Mouse (Mus musculus): ENCODE data around the gene Gm10197. TPM values are rescaled to one million over a fixed set of nuclear protein-coding genes. Genes with fewer than 3 reads are reported as not detected.
"Not testable (repeated sequence)": the region's sequence is repeated elsewhere in the genome, so short reads cannot be mapped to it uniquely, and the experiment has no call there.

Gene Gm10197
- polyA plus RNA-seq, 1 experiment from 2014 or later, result not detected

DNA sequence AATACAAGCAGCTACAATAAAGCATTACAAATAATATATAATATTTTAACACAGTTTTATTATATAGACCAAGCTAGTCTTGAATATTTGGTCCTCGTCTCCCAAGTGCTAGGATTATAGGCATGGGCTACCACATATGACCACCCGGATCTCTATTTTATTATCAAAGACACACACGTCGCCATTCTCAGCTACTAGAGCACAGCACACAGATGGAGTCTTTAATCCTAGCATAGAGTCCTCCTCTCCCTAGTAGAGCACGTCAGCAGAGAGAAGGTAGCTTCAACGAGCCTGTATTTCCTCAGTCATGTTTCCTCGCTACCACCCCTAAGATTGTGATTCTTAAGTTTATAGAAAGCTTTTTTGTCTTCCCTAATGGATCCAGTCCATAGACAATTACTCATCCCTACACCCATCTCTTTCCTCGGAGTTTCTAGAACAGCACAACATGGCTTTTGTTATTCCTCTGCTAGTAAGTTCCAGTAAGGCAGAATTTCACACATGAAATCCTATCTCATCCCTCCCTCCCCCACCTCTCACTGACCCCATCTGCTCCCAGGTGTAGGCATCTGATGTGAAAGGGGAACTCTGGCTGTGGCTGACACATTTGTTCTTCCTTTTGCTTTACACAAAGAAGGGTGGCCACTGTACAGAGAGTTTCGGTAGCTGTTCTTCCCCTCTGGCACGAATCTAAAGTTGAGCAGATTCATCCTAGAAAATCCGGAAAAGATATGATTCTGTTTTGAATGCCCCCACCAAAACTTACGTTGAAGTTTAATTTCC, 26.1 kb upstream of the Gm10197 start:
- no peak for DNase-seq (ENCODE audit: low spot score)
- Histone ChIP-seq H3K4me3 (ENCODE audit: low read depth, low read length) (no peak overlapping the region), H3K36me3 (ENCODE audit: control insufficient read depth, insufficient read depth, low read length) (no peaks in the 10 kb centered on the region), H3K4me1 (ENCODE audit: control insufficient read depth, insufficient read depth, low read length) (no peaks in the 10 kb centered on the region), H3K9ac (ENCODE audit: low read depth, low read length) (no peak overlapping the region), H3K9me3 (ENCODE audit: control insufficient read depth, low read length) (no peaks in the 10 kb centered on the region), H3K27me3 (replicated peaks; ENCODE audit: control insufficient read depth, insufficient read depth, low read length) (no peaks in the 10 kb centered on the region), H3K4me2 (ENCODE audit: low read depth, low read length) (no peak overlapping the region), H3K27ac (replicated peaks; ENCODE audit: low read depth, low read length) (no peak overlapping the region)
- 71% methylated on average over 12 of the region's 12 CpGs for WGBS
- no peak for ATAC-seq (ENCODE audit: low read depth)

DNA sequence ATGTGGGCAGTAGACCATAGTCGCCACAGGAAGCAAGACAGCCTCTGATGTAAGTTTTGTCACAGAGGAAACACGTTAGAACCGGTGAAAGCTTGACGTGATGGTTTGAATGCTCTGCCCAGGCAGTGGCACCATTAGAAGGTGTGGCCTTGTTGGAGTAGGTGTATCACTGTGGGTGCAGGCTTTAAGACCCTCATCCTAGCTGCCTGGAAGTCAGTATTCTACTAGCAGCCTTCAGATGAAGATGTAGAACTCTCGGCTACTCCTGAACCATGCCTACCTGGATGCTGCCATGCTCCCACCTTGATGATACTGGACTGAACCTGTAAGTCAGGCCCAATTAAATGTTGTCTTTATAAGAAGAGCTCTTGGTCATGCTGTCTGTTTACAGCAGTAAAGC, 24.2 kb upstream of the Gm10197 start:
- not testable (repeated sequence) for H3K36me3 ChIP-seq (ENCODE audit: control insufficient read depth, insufficient read depth, low read length); DNase-seq (ENCODE audit: low spot score); H3K4me3 ChIP-seq (ENCODE audit: low read depth, low read length); H3K9ac ChIP-seq (ENCODE audit: low read depth, low read length); H3K4me2 ChIP-seq (ENCODE audit: low read depth, low read length); H3K9me3 ChIP-seq (ENCODE audit: control insufficient read depth, low read length); ATAC-seq (ENCODE audit: low read depth); H3K27ac ChIP-seq (replicated peaks; ENCODE audit: low read depth, low read length); H3K27me3 ChIP-seq (replicated peaks; ENCODE audit: control insufficient read depth, insufficient read depth, low read length); H3K4me1 ChIP-seq (ENCODE audit: control insufficient read depth, insufficient read depth, low read length)
- 75% methylated on average over 5 of the region's 5 CpGs for WGBS

DNA sequence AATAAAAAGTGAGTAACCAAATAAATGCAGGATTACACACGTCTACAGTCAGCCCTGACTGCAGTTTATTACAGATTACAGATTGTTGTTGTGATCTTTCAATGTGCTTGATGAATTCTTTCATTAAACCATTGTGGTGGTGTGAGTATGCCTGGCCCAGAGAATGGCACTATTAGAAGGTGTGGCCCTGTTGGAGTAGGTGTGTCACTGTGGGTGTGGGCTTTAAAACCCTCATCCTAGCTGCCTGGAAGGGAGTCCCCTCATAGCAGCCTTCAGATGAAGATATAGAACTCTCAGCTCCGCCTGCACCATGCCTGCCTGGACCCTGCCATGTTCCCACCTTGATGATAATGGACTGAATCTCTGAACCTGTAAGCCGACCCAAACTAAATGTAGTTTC, 23.4 kb upstream of the Gm10197 start:
- not testable (repeated sequence) for H3K27me3 ChIP-seq (replicated peaks; ENCODE audit: control insufficient read depth, insufficient read depth, low read length); H3K9me3 ChIP-seq (ENCODE audit: control insufficient read depth, low read length); H3K4me1 ChIP-seq (ENCODE audit: control insufficient read depth, insufficient read depth, low read length); DNase-seq (ENCODE audit: low spot score); ATAC-seq (ENCODE audit: low read depth); H3K4me3 ChIP-seq (ENCODE audit: low read depth, low read length); H3K36me3 ChIP-seq (ENCODE audit: control insufficient read depth, insufficient read depth, low read length); H3K9ac ChIP-seq (ENCODE audit: low read depth, low read length); H3K4me2 ChIP-seq (ENCODE audit: low read depth, low read length); H3K27ac ChIP-seq (replicated peaks; ENCODE audit: low read depth, low read length)
- WGBS, result 80% methylated on average over 3 of the region's 3 CpGs

DNA sequence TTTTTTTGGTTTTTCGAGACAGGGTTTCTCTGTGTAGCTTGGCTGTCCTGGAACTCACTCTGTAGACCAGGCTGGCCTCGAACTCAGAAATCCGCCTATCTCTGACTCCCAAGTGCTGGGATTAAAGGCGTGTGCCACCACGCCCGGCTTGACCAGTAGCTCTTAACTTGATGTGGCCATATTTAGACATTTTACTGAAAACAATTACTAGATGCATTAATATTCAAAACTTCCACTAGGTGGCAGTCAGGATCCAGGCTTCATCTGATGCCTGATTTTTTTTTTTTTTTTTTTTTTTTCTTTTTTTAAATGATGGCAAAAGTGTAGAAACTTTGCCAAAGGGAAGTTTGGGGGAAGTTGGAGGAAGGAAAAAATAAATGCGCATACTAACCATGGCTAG, 23.0 kb upstream of the Gm10197 start:
- ATAC-seq (ENCODE audit: low read depth) (no peak), DNase-seq (ENCODE audit: low spot score) (peak; percentile 81)
- Histone ChIP-seq H3K4me2 (ENCODE audit: low read depth, low read length) (no peak overlapping the region), H3K9me3 (ENCODE audit: control insufficient read depth, low read length) (no peaks in the 10 kb centered on the region), H3K27me3 (replicated peaks; ENCODE audit: control insufficient read depth, insufficient read depth, low read length) (no peaks in the 10 kb centered on the region), H3K9ac (ENCODE audit: low read depth, low read length) (no peak overlapping the region), H3K4me1 (ENCODE audit: control insufficient read depth, insufficient read depth, low read length) (peaks cover 3% of the 10 kb centered on the region), H3K4me3 (ENCODE audit: low read depth, low read length) (no peak overlapping the region), H3K27ac (replicated peaks; ENCODE audit: low read depth, low read length) (no peak overlapping the region), H3K36me3 (ENCODE audit: control insufficient read depth, insufficient read depth, low read length) (no peaks in the 10 kb centered on the region)
- WGBS, result 15% methylated on average over 7 of the region's 7 CpGs

DNA sequence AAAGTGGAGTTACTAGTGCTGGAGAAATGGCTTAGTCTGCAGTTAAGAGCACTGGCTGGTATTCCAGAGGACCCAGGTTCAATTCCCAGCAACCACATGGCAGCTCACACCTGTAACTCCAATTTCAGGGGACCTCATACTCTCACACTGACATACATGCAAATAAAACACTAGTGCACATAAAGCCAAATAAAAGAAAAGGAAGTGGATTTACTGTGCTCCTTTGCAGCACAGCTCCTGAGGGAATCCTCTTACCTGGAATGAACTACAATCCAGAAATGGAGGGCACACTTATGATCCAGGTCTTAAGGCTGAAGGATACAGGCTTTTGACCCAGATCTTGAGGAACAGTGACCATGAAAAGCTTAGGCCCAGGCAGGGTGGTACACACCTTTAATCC, 22.1 kb upstream of the Gm10197 start:
- H3K27ac ChIP-seq (replicated peaks; ENCODE audit: low read depth, low read length), result no peak overlapping the region
- ATAC-seq (ENCODE audit: low read depth), result no peak
- no peaks in the 10 kb centered on the region for H3K9me3 ChIP-seq (ENCODE audit: control insufficient read depth, low read length)

DNA sequence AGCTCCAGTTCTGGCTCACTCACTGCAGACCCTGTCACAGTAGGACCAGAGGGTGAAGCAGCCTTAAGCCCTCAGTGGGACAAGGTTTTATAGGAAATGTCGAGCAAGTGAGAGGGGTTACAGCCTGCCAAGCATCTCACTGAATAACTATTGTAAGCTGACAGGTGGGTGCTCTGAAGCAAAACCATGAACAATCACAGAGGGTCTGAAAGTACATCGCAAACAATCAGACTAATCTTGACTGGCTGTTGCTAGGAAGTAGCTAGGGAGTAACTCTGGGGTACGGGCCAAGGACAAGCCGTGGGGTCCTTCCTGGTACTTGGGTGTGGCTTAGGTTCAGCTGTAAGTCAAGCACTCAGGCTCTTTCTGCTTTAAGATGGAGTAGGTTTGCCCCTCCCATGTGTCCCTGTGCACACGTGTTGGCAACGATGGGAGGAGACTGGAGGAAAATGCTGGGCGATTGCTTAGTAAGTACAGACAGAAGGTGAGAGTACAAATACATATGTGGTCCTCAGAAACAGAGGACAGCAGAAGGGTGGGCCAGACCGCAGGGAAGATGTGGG, 21.3 kb upstream of the Gm10197 start:
- no peak for DNase-seq (ENCODE audit: low spot score)
- WGBS, result 72% methylated on average over 8 of the region's 8 CpGs
- Histone ChIP-seq H3K36me3 (ENCODE audit: control insufficient read depth, insufficient read depth, low read length) (peaks cover 12% of the 10 kb centered on the region), H3K27ac (replicated peaks; ENCODE audit: low read depth, low read length) (no peak overlapping the region), H3K4me3 (ENCODE audit: low read depth, low read length) (no peak overlapping the region), H3K27me3 (replicated peaks; ENCODE audit: control insufficient read depth, insufficient read depth, low read length) (no peaks in the 10 kb centered on the region), H3K4me2 (ENCODE audit: low read depth, low read length) (no peak overlapping the region), H3K9me3 (ENCODE audit: control insufficient read depth, low read length) (no peaks in the 10 kb centered on the region), H3K9ac (ENCODE audit: low read depth, low read length) (no peak overlapping the region), H3K4me1 (ENCODE audit: control insufficient read depth, insufficient read depth, low read length) (peaks cover 8% of the 10 kb centered on the region)
- no peak for ATAC-seq (ENCODE audit: low read depth)

More for the DNA sequence above, 22.1 kb upstream of the Gm10197 start:
- no peaks in the 10 kb centered on the region for H3K27me3 ChIP-seq (replicated peaks; ENCODE audit: control insufficient read depth, insufficient read depth, low read length)
- H3K36me3 ChIP-seq (ENCODE audit: control insufficient read depth, insufficient read depth, low read length), result peaks cover 5% of the 10 kb centered on the region; the same call in 1 of the 2 replicates
- no peak overlapping the region for H3K9ac ChIP-seq (ENCODE audit: low read depth, low read length)
- H3K4me1 ChIP-seq (ENCODE audit: control insufficient read depth, insufficient read depth, low read length), result peaks cover 8% of the 10 kb centered on the region
- H3K4me2 ChIP-seq (ENCODE audit: low read depth, low read length), result no peak overlapping the region
- no peak overlapping the region for H3K4me3 ChIP-seq (ENCODE audit: low read depth, low read length)
- DNase-seq (ENCODE audit: low spot score), result no peak

DNA sequence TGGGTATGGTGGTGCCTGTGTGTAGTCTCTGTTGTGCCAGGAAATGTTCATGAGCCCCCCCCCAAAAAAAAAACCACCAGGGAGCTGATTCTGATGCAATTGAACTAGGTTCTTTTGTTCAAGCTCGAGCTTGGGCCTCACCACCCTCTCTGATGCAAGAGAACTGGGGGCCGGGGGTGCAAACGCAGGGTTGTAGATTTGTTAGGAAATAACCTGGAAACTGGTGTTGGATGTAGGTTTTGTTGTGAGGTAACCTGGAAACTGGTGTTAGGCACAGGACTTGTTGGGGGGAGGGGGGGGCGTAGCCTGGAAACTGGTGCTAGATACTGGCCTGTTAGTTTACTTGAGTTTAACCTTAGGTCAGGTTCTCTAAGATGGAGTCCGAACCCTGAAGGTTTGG, 20.2 kb upstream of the Gm10197 start:
- Histone ChIP-seq H3K27ac (replicated peaks; ENCODE audit: low read depth, low read length) (no peak overlapping the region), H3K9ac (ENCODE audit: low read depth, low read length) (0 out of 2 replicates have a peak overlapping the region, but pooled peaks have one; percentile 99), H3K36me3 (ENCODE audit: control insufficient read depth, insufficient read depth, low read length) (peaks cover 23% of the 10 kb centered on the region), H3K4me1 (ENCODE audit: control insufficient read depth, insufficient read depth, low read length) (peaks cover 8% of the 10 kb centered on the region), H3K27me3 (replicated peaks; ENCODE audit: control insufficient read depth, insufficient read depth, low read length) (no peaks in the 10 kb centered on the region), H3K9me3 (ENCODE audit: control insufficient read depth, low read length) (no peaks in the 10 kb centered on the region), H3K4me3 (ENCODE audit: low read depth, low read length) (peak overlapping the region; percentile 96; the same call in 1 of the 2 replicates), H3K4me2 (ENCODE audit: low read depth, low read length) (peak overlapping the region; percentile 90)
- DNase-seq (ENCODE audit: low spot score), result no peak
- ATAC-seq (ENCODE audit: low read depth), result no peak
- 86% methylated on average over 5 of the region's 5 CpGs for WGBS

DNA sequence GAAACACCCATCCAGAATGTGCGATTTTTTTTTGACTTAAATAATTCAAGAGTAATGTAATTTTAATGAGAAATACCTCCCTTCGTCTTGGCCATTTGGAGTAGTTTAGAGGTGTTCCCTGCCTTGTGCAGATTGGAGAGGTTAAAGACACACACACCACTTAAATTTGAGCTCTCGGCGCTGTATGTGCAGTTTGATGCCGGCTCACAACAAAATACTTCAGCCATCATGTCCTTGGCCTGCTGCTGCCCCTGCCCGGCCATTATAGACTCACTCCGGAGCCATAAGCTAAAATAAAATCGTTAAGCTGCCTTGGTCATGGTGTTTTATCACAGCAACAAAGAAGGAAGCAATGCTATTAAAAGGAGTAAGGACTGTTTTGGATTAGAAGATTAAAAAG, 19.8 kb upstream of the Gm10197 start:
- WGBS, result 46% methylated on average over 8 of the region's 8 CpGs

More for the DNA sequence above, 19.8 kb upstream of the Gm10197 start:
- H3K36me3 ChIP-seq (ENCODE audit: control insufficient read depth, insufficient read depth, low read length), result peaks cover 26% of the 10 kb centered on the region
- H3K4me2 ChIP-seq (ENCODE audit: low read depth, low read length), result peak overlapping the region; percentile 90
- no peaks in the 10 kb centered on the region for H3K9me3 ChIP-seq (ENCODE audit: control insufficient read depth, low read length)
- DNase-seq (ENCODE audit: low spot score), result no peak
- ATAC-seq (ENCODE audit: low read depth), result no peak
- H3K27ac ChIP-seq (replicated peaks; ENCODE audit: low read depth, low read length), result no peak overlapping the region; the same call in 1 of the 2 replicates
- H3K4me3 ChIP-seq (ENCODE audit: low read depth, low read length), result peak overlapping the region; percentile 96
- peaks cover 8% of the 10 kb centered on the region for H3K4me1 ChIP-seq (ENCODE audit: control insufficient read depth, insufficient read depth, low read length)
- no peaks in the 10 kb centered on the region for H3K27me3 ChIP-seq (replicated peaks; ENCODE audit: control insufficient read depth, insufficient read depth, low read length)
- H3K9ac ChIP-seq (ENCODE audit: low read depth, low read length), result peak overlapping the region; percentile 99
